Comparison of ENCODE assay signal across 16 mouse cellular contexts in genomic region chr9:112837563-112837962, GRCm38 (mm10).
"Had no signal": no experiment of that assay in that cellular context is flagged by ENCODE, and none has a peak within 500 bp of the region (broad histone marks: within the 10 kb centered on the region; RNA-seq: fewer than 3 reads in every experiment).

No protein-coding gene starts in this region.

- H3K4me2 ChIP-seq: neural tube, embryonic 13.5 days; neural tube, embryonic 15.5 days; stomach, embryonic 15.5 days had no signal

- H3K4me1 ChIP-seq: stomach, embryonic 15.5 days had no signal

- H3K4me3 ChIP-seq: neural tube, embryonic 13.5 days; neural tube, embryonic 15.5 days; stomach, embryonic 15.5 days had no signal

- H3K9me3 ChIP-seq: neural tube, embryonic 13.5 days; neural tube, embryonic 15.5 days; stomach, embryonic 15.5 days had no signal

- H3K36me3 ChIP-seq: neural tube, embryonic 13.5 days; neural tube, embryonic 15.5 days; stomach, embryonic 15.5 days had no signal

- DNase-seq: retina, postnatal 1 day; right cerebral cortex, adult 18-20 months; right cerebral cortex, postnatal 14 days; right cerebral cortex, postnatal 25 days; right cerebral cortex, postnatal 4 days; spleen, adult 18-20 months; thymus, adult 18-20 months; thymus, adult 2 months; thymus, postnatal 14 days; thymus, postnatal 25 days; thymus, postnatal 36 days; thymus, postnatal 4 days had no signal

- H3K9ac ChIP-seq: neural tube, embryonic 13.5 days; neural tube, embryonic 15.5 days; stomach, embryonic 15.5 days had no signal

- H3K27me3 ChIP-seq: neural tube, embryonic 13.5 days; neural tube, embryonic 15.5 days; stomach, embryonic 15.5 days had no signal

- H3K27ac ChIP-seq: neural tube, embryonic 13.5 days; neural tube, embryonic 15.5 days; stomach, embryonic 15.5 days; stomach, postnatal 0 days had no signal
